Mouse (Mus musculus): ENCODE measurements at regions not wholly inside any gene's neighbourhood (a gene's known extent, or its start where the extent isn't known, plus 50 kb on each side); places are given as distances from the start of the nearest gene placed in this dataset.

DNA sequence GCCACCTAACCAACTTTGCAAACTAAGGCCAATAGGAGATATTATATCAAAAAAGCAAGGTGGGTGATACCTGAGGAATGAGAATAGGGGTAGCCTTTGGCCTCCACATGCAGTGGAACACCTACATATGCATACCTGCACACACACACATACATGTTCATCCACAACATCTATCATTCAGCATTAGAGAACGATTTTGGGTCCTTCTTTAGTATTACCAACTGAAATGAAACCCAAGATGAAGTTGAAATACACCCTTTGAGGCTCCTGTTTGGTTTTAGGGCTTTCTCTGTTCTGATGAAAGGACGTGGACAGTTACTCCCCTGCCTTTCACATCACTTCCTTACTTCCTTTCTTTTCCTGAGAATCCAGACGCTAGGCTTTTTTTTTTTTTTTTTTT, 180.9 kb downstream of the Pax3 start:
- no peaks in the 10 kb centered on the region for H3K36me3 ChIP-seq (ENCODE audit: control insufficient read depth, insufficient read depth)
- H3K27me3 ChIP-seq (ENCODE audit: control insufficient read depth, insufficient read depth, insufficient read length) = no peaks in the 10 kb centered on the region
- H3K79me2 ChIP-seq (ENCODE audit: control insufficient read depth, insufficient read depth) = no peaks in the 10 kb centered on the region
- H3ac ChIP-seq (ENCODE audit: control insufficient read depth, insufficient read length, low read depth) = no peak overlapping the region
- no peak for TF ChIP-seq MAX (IDR thresholded peaks at IDR 0.05)
- H3K4me3 ChIP-seq (ENCODE audit: insufficient read depth, poor library complexity, severe bottlenecking) = no peak overlapping the region
- H3K79me3 ChIP-seq (ENCODE audit: low read depth) = no peaks in the 10 kb centered on the region

DNA sequence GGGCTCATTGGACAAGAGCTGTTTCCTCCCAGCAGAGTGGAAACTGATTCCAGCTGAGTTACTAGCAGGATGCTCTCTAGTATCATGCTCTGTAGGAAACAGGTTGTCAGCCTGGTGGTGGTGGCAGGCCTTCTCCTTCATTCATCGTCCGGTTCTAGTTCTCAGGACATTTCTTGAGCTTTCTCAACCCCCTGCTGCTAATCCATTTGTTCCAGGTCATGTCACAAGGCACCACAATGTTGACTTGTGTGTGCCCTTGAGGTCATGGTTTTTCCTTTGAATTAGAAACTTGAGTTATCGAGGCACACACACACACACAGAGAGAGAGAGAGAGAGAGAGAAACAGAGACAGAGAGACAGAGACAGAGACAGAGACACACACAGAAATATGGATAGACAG, 183.5 kb downstream of the Pax3 start:
- Histone ChIP-seq H3K4me3 (ENCODE audit: insufficient read depth, poor library complexity, severe bottlenecking) (no peak overlapping the region), H3K79me2 (ENCODE audit: control insufficient read depth, insufficient read depth) (no peaks in the 10 kb centered on the region), H3K79me3 (ENCODE audit: low read depth) (no peaks in the 10 kb centered on the region), H3K27me3 (ENCODE audit: control insufficient read depth, insufficient read depth, insufficient read length) (no peaks in the 10 kb centered on the region), H3K36me3 (ENCODE audit: control insufficient read depth, insufficient read depth) (no peaks in the 10 kb centered on the region), H3ac (ENCODE audit: control insufficient read depth, insufficient read length, low read depth) (no peak overlapping the region)
- TF ChIP-seq USF1 (IDR thresholded peaks at IDR 0.05; ENCODE audit: low read depth) (no peak), CTCF (IDR thresholded peaks at IDR 0.05; ENCODE audit: control insufficient read depth, insufficient read depth, insufficient read length) (no peak), CEBPB (IDR thresholded peaks at IDR 0.05; ENCODE audit: low read depth) (no peak), MYOG (IDR thresholded peaks at IDR 0.05; ENCODE audit: control insufficient read depth, extremely low read depth, insufficient read length) (no peak), MYOD1 (IDR thresholded peaks at IDR 0.05; ENCODE audit: control insufficient read depth, insufficient read length, low read depth) (no peak)

- H3K79me3 ChIP-seq (ENCODE audit: low read depth) = no peaks in the 10 kb centered on the region
- H3K79me2 ChIP-seq (ENCODE audit: control insufficient read depth, insufficient read depth) = no peaks in the 10 kb centered on the region
- no peaks in the 10 kb centered on the region for H3K27me3 ChIP-seq (ENCODE audit: control insufficient read depth, insufficient read depth, insufficient read length)
- TF ChIP-seq FOSL1 (IDR thresholded peaks at IDR 0.05; ENCODE audit: insufficient read depth, low read length, poor library complexity, severe bottlenecking) (no peak), MYOG (IDR thresholded peaks at IDR 0.05; ENCODE audit: control insufficient read depth, extremely low read depth, insufficient read length) (no peak), MYOD1 (IDR thresholded peaks at IDR 0.05; ENCODE audit: control insufficient read depth, insufficient read length, low read depth) (no peak), CTCF (IDR thresholded peaks at IDR 0.05; ENCODE audit: control insufficient read depth, insufficient read depth, insufficient read length) (no peak), CEBPB (IDR thresholded peaks at IDR 0.05; ENCODE audit: low read depth) (no peak), USF1 (IDR thresholded peaks at IDR 0.05; ENCODE audit: low read depth) (no peak), MAX (IDR thresholded peaks at IDR 0.05) (no peak)
- no peak overlapping the region for H3K4me3 ChIP-seq (ENCODE audit: insufficient read depth, poor library complexity, severe bottlenecking)
- no peak overlapping the region for H3ac ChIP-seq (ENCODE audit: control insufficient read depth, insufficient read length, low read depth)
- H3K36me3 ChIP-seq (ENCODE audit: control insufficient read depth, insufficient read depth) = no peaks in the 10 kb centered on the region
Measured at GRCm38 (mm10) chr1:78008811-78009410, 188.0 kb downstream of the Pax3 start.

DNA sequence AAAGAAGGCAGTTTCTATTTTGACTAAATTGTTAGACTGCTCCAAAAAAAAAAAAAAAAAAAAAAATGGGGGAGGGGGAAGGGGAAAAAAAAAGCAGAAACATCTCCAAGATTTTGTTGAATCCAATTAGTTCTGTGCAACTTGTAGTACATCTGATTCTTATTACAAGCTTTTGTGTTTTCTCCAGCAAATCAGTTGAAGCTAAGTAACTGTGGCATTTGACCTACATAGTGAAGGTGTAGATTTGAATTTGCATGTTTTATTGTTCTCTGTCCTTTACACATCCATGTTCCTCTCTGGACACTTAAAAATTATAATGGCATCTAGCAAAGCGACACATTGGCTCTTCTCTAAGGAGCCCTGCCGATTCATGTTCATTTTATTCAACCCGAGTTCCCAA, 192.6 kb downstream of the Pax3 start:
- no peak overlapping the region for H3ac ChIP-seq (ENCODE audit: control insufficient read depth, insufficient read length, low read depth)
- H3K36me3 ChIP-seq (ENCODE audit: control insufficient read depth, insufficient read depth) = no peaks in the 10 kb centered on the region
- no peaks in the 10 kb centered on the region for H3K27me3 ChIP-seq (ENCODE audit: control insufficient read depth, insufficient read depth, insufficient read length)
- H3K79me2 ChIP-seq (ENCODE audit: control insufficient read depth, insufficient read depth) = no peaks in the 10 kb centered on the region
- H3K4me3 ChIP-seq (ENCODE audit: insufficient read depth, poor library complexity, severe bottlenecking) = no peak overlapping the region
- H3K79me3 ChIP-seq (ENCODE audit: low read depth) = no peaks in the 10 kb centered on the region
- TF ChIP-seq FOSL1 (IDR thresholded peaks at IDR 0.05; ENCODE audit: insufficient read depth, low read length, poor library complexity, severe bottlenecking) = no peak
- no peak for TF ChIP-seq MYOG (IDR thresholded peaks at IDR 0.05; ENCODE audit: control insufficient read depth, extremely low read depth, insufficient read length)
- TF ChIP-seq CTCF (IDR thresholded peaks at IDR 0.05; ENCODE audit: control insufficient read depth, insufficient read depth, insufficient read length) = no peak
- no peak for TF ChIP-seq CEBPB (IDR thresholded peaks at IDR 0.05; ENCODE audit: low read depth)
- TF ChIP-seq USF1 (IDR thresholded peaks at IDR 0.05; ENCODE audit: low read depth) = no peak
- no peak for TF ChIP-seq MYOD1 (IDR thresholded peaks at IDR 0.05; ENCODE audit: control insufficient read depth, insufficient read length, low read depth)
- TF ChIP-seq MAX (IDR thresholded peaks at IDR 0.05) = no peak

GRCm38 (mm10) chr1:77998727-77999126, 198.2 kb downstream of the Pax3 start:
- Histone ChIP-seq H3ac (ENCODE audit: control insufficient read depth, insufficient read length, low read depth) (no peak overlapping the region), H3K79me2 (ENCODE audit: control insufficient read depth, insufficient read depth) (no peaks in the 10 kb centered on the region), H3K36me3 (ENCODE audit: control insufficient read depth, insufficient read depth) (no peaks in the 10 kb centered on the region), H3K27me3 (ENCODE audit: control insufficient read depth, insufficient read depth, insufficient read length) (no peaks in the 10 kb centered on the region), H3K79me3 (ENCODE audit: low read depth) (no peaks in the 10 kb centered on the region), H3K4me3 (ENCODE audit: insufficient read depth, poor library complexity, severe bottlenecking) (no peak overlapping the region)
- TF ChIP-seq CTCF (IDR thresholded peaks at IDR 0.05; ENCODE audit: control insufficient read depth, insufficient read depth, insufficient read length) (no peak), FOSL1 (IDR thresholded peaks at IDR 0.05; ENCODE audit: insufficient read depth, low read length, poor library complexity, severe bottlenecking) (no peak), MYOD1 (IDR thresholded peaks at IDR 0.05; ENCODE audit: control insufficient read depth, insufficient read length, low read depth) (no peak), CEBPB (IDR thresholded peaks at IDR 0.05; ENCODE audit: low read depth) (no peak), MAX (IDR thresholded peaks at IDR 0.05) (no peak), MYOG (IDR thresholded peaks at IDR 0.05; ENCODE audit: control insufficient read depth, extremely low read depth, insufficient read length) (no peak), USF1 (IDR thresholded peaks at IDR 0.05; ENCODE audit: low read depth) (no peak)

DNA sequence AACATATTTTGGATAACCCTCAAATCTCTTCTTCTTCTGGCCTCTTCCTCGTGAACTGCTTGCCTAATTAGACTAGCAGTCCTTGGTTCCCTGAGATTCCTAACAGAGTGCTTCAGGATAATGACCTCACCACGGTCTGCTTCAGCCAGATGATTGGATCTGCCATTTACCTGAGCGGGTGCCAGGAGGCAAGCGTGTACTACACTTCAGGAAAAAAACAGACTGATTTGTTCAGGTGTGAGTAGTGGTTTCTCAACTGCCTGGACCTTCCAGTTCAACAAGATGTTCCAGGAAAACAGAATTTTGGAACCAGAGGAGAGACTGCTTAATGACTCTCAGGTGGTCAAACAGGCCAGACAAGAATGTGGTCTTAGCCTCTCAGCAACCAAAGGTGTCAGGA, 215.4 kb downstream of the Pax3 start:
- no peaks in the 10 kb centered on the region for H3K79me2 ChIP-seq (ENCODE audit: control insufficient read depth, insufficient read depth)
- H3K79me3 ChIP-seq (ENCODE audit: low read depth) = no peaks in the 10 kb centered on the region
- TF ChIP-seq MYOD1 (IDR thresholded peaks at IDR 0.05; ENCODE audit: control insufficient read depth, insufficient read length, low read depth) = no peak
- TF ChIP-seq FOSL1 (IDR thresholded peaks at IDR 0.05; ENCODE audit: insufficient read depth, low read length, poor library complexity, severe bottlenecking) = no peak
- no peaks in the 10 kb centered on the region for H3K36me3 ChIP-seq (ENCODE audit: control insufficient read depth, insufficient read depth)
- H3K27me3 ChIP-seq (ENCODE audit: control insufficient read depth, insufficient read depth, insufficient read length) = no peaks in the 10 kb centered on the region
- no peak overlapping the region for H3ac ChIP-seq (ENCODE audit: control insufficient read depth, insufficient read length, low read depth)
- no peak overlapping the region for H3K4me3 ChIP-seq (ENCODE audit: insufficient read depth, poor library complexity, severe bottlenecking)

All from C2C12 (cell line).